Mouse (Mus musculus) stomach, embryonic 15.5 days (tissue): ENCODE data around the gene Terf2. TPM values are rescaled to one million over a fixed set of nuclear protein-coding genes. Genes with fewer than 3 reads are reported as not detected.
"Not testable (repeated sequence)": the region's sequence is repeated elsewhere in the genome, so short reads cannot be mapped to it uniquely, and the experiment has no call there.

Experiments
- ATAC-seq: fragments of 200-750 bp; cut with Nextera tagmentation; 2 replicates; pipeline ENCODE4 v1.8.0; 2017; ENCODE audit warnings: low read depth, moderate number of reproducible peaks, moderate TSS enrichment; ENCODE audit not compliant: insufficient read depth, low FRiP score
- H3K27ac ChIP-seq: fragments of 300-500 bp; sonication (generic); 2 replicates; pipeline ENCODE4 v1.5.1; 2015; ENCODE audit warnings: mild to moderate bottlenecking, inconsistent platforms
- H3K27me3 ChIP-seq: fragments of 300-500 bp; sonication (generic); replicated peaks from 2 replicates; pipeline ENCODE4 v1.6.1; 2015; ENCODE audit warnings: inconsistent platforms
- H3K36me3 ChIP-seq: fragments of 300-500 bp; sonication (generic); 2 replicates; pipeline ENCODE4 v1.6.1; 2015; ENCODE audit warnings: inconsistent platforms
- H3K4me1 ChIP-seq: fragments of 300-500 bp; sonication (generic); 2 replicates; pipeline ENCODE4 v1.6.1; 2015; ENCODE audit warnings: inconsistent platforms
- H3K4me2 ChIP-seq: fragments of 300-500 bp; sonication (generic); 2 replicates; pipeline ENCODE4 v1.6.1; 2015; ENCODE audit warnings: mild to moderate bottlenecking, inconsistent platforms
- H3K4me3 ChIP-seq: fragments of 300-500 bp; sonication (generic); replicated peaks from 2 replicates; pipeline ENCODE4 v1.5.1; 2015; ENCODE audit warnings: inconsistent platforms
- H3K9ac ChIP-seq: fragments of 300-500 bp; sonication (generic); 2 replicates; pipeline ENCODE4 v1.6.1; 2015; ENCODE audit warnings: inconsistent platforms
- H3K9me3 ChIP-seq: fragments of 300-500 bp; sonication (generic); 2 replicates; pipeline ENCODE4 v1.6.1; 2016; ENCODE audit warnings: inconsistent platforms
- WGBS: fragments of 180-500 bp; shearing (Covaris S2); methylation state at CpG from one replicate; pipeline ENCODE4 v1.1.7; 2015; 5-methylcytosine and 5-hydroxymethylcytosine counted together
- polyA plus RNA-seq: library from polyadenylated mRNA; unstranded; fragments of >200 nt; fragmentation: Nextera tagmentation; extraction: Ambion mirVana; gene quantifications from 2 replicates; pipeline ENCODE4 v1.2.1, GENCODE M21; 2015

Gene Terf2
- polyA plus RNA-seq, 1 experiment from 2014 or later: 16.1 TPM

DNA sequence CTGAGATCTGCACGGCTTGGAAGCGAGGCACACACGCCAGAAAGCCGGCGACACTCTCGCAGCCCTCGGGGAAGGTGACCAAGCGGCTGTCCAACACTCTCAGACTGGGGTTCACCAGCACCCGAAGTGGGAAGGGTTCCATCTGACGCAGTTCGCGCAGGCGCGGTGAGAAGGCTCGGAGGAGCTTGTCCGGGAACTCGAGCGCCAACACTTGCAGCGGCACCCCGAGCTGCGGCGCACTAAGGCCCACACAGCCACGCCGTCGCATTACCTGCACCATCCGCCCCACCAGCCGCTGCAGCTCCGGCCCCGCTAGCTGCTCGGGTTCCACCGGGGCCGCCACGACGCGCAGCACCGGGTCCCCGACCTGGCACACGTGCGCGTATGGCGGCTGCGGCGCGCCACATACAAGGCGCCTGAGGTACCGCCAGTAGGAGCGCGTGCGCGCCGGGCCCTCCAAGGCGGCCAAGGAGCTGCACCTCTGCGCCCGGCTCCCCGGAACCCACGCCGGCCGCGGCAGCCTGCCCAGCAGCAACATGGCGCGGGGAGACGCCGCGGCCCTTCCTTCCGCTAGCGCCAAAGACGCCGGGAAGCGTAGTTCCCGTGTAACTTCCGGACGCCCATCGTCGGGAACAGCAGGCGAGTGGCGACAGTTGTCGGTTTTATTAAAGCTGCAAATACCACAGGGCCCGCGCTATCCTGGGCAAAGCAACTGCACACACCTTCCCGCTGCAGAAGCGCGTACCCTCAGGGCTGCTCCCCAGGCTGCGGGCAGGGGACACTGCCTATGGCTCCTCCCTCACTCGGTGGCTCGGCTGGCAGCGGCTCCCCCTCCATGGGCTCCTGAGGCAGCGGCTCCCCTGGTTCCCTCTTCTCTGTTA lies 48.0 kb downstream of the Terf2 start, which contains the start of gene Pdf:
TSS of gene Pdf (minus strand) at position 554 of the 881 bp plus-strand sequence.
- peak within 1 kb of the TSS; percentile 93 for H3K4me2 ChIP-seq
- H3K4me1 ChIP-seq: peaks cover 9% of the 10 kb centered on the region; the same call in 1 of the 2 replicates
- peak; percentile 79 for ATAC-seq
- WGBS: under 1% methylated on average over 87 of the region's 87 CpGs
- H3K27me3 ChIP-seq: no peaks in the 10 kb centered on the region
- peak within 1 kb of the TSS; percentile 94 for H3K27ac ChIP-seq
- H3K36me3 ChIP-seq: peaks cover 64% of the 10 kb centered on the region
- no peaks in the 10 kb centered on the region for H3K9me3 ChIP-seq
- H3K4me3 ChIP-seq: peak within 1 kb of the TSS; percentile 81
- H3K9ac ChIP-seq: peak within 1 kb of the TSS; percentile 80

DNA sequence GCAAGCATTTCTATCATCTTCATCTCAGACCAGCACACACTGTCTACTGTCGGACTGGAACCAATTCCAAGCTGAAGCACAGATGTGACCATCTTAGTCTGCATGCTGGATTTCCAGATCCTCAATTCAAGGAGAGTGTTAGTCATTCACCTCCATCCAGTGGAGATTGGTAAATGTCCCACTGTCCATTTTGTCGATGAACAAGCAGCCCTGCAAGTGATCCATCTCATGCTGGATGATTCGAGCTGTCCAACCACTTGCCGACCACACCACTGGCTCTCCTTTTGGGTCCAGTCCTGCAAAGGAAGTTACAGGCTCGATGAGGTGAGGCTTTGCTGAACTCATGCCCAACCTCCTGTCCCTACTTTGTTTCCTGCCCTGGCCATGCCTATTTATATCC lies 49.4 kb downstream of the Terf2 start:
- Histone ChIP-seq H3K9me3 (no peaks in the 10 kb centered on the region), H3K36me3 (peaks cover 63% of the 10 kb centered on the region), H3K4me1 (peaks cover 9% of the 10 kb centered on the region; the same call in 1 of the 2 replicates), H3K4me2 (0 out of 2 replicates have a peak overlapping the region, but pooled peaks have one; percentile 93), H3K9ac (no peak overlapping the region), H3K27ac (no peak overlapping the region), H3K4me3 (no peak overlapping the region), H3K27me3 (no peaks in the 10 kb centered on the region)
- no peak for ATAC-seq
- WGBS: 79% methylated on average over 5 of the region's 5 CpGs

DNA sequence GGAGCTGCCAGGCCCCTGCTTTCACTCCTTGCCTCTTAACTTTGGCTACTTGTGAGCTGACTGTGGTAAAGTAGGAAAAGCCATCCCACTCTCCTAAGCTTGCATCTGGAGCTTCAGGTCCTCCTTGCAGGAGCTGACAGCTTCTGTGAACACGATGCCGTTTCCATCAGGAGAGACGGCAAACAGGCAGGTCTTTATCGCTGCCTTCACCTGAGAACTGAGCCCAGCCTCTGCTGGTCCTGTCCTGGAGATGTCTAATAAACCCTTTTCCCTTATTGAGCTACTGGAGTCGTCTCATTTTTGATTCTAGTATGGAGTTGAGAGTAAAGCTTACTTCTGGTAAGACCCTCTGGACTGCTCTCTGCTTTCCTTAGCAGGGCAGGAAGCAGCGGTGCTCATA lies 50.9 kb downstream of the Terf2 start:
- peaks cover 64% of the 10 kb centered on the region for H3K36me3 ChIP-seq

DNA sequence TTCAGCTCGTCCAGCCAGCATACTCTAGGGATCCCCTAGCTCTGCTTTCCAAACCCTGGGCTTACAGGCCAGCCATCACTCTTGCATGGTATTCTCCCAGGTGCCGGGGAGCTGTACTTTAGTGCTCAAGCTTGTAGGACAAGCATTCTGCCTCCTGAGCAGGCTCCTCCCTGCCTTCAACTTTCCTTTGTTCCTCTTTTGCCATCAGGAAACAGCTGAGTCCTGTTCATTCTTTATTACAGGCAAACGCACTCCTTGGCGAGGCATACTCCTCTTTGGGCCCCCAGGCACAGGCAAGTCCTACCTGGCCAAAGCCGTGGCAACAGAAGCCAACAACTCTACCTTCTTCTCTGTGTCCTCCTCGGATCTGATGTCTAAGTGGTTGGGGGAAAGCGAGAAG lies 55.7 kb downstream of the Terf2 start:
- no peak overlapping the region for H3K4me3 ChIP-seq
- ATAC-seq: no peak
- no peaks in the 10 kb centered on the region for H3K27me3 ChIP-seq
- H3K9ac ChIP-seq: no peak overlapping the region
- no peaks in the 10 kb centered on the region for H3K4me1 ChIP-seq
- peaks cover 67% of the 10 kb centered on the region for H3K36me3 ChIP-seq
- 77% methylated on average over 7 of the region's 7 CpGs for WGBS
- no peaks in the 10 kb centered on the region for H3K9me3 ChIP-seq
- no peak overlapping the region for H3K27ac ChIP-seq
- H3K4me2 ChIP-seq: no peak overlapping the region

More for the DNA sequence above, 50.9 kb downstream of the Terf2 start:
- no peak overlapping the region for H3K4me3 ChIP-seq
- no peak overlapping the region for H3K4me2 ChIP-seq
- no peaks in the 10 kb centered on the region for H3K9me3 ChIP-seq
- H3K4me1 ChIP-seq: peaks cover 9% of the 10 kb centered on the region; the same call in 1 of the 2 replicates
- no peaks in the 10 kb centered on the region for H3K27me3 ChIP-seq
- 86% methylated on average over 6 of the region's 6 CpGs for WGBS
- no peak overlapping the region for H3K9ac ChIP-seq
- no peak for ATAC-seq
- no peak overlapping the region for H3K27ac ChIP-seq

DNA sequence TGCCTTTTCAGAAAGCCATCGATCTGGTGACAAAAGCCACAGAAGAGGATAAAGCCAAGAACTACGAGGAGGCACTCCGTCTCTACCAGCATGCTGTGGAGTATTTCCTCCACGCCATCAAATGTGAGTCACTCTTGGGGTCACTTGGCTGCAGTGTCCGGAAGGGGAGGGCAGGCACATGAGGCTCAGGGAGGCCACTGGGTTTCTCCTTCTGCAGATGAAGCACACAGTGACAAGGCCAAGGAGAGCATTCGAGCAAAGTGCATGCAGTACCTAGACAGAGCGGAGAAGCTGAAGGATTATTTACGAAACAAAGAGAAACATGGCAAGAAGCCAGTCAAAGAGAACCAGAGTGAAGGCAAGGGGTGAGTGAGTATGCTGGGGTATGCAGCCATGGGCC lies 59.7 kb downstream of the Terf2 start:
- no peak overlapping the region for H3K4me2 ChIP-seq
- H3K36me3 ChIP-seq: peaks cover 29% of the 10 kb centered on the region
- WGBS: 75% methylated on average over 8 of the region's 8 CpGs
- peaks cover 7% of the 10 kb centered on the region for H3K4me1 ChIP-seq
- no peak overlapping the region for H3K27ac ChIP-seq
- H3K9me3 ChIP-seq: no peaks in the 10 kb centered on the region
- no peaks in the 10 kb centered on the region for H3K27me3 ChIP-seq
- H3K9ac ChIP-seq: no peak overlapping the region
- no peak overlapping the region for H3K4me3 ChIP-seq
- ATAC-seq: no peak

DNA sequence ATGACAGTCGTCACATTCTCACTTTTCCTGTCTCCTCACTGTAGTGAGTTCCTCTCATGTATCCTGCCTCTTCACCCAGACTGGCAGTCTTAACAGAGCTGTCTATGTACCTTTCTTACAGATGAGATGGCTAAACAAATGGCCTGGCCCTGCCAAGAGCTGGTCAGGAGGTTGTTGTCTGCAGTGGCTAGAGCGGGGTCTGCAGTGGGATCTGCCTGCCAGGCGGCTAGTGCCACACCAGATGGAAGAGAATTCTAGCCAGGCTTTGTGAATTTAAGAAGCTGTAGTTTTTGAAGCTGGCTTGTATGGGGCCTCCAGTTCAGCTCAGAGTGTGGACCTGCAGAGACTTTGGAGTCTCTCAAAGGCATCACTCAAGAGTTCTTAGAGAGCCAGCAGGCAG lies 60.7 kb downstream of the Terf2 start:
- ATAC-seq: no peak
- Histone ChIP-seq H3K4me3 (no peak overlapping the region), H3K27me3 (no peaks in the 10 kb centered on the region), H3K27ac (no peak overlapping the region), H3K9ac (no peak overlapping the region), H3K4me2 (no peak overlapping the region), H3K4me1 (peaks cover 7% of the 10 kb centered on the region), H3K36me3 (peaks cover 21% of the 10 kb centered on the region), H3K9me3 (no peaks in the 10 kb centered on the region)
- 85% methylated on average over 3 of the region's 3 CpGs for WGBS

DNA sequence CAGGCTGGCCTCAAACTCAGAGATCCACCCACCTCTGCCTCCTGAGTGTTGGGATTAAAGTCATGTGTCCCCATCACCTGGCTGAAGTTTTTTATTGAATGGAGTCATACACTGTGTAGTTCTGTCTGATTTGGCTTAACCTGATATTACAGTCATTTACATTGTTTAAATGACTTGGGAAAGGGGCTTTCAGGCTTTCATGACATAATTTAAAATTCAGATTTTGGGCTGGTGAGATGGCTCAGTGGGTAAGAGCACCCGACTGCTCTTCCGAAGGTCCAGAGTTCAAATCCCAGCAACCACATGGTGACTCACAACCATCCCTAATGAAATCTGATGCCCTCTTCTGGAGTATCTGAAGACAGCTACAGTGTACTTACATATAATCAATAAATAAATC lies 62.7 kb downstream of the Terf2 start:
- 92% methylated on average over 2 of the region's 2 CpGs for WGBS
- H3K9ac ChIP-seq, ATAC-seq, H3K27me3 ChIP-seq, H3K36me3 ChIP-seq, H3K9me3 ChIP-seq, H3K4me2 ChIP-seq, H3K27ac ChIP-seq, H3K4me1 ChIP-seq, H3K4me3 ChIP-seq: not testable (repeated sequence)

DNA sequence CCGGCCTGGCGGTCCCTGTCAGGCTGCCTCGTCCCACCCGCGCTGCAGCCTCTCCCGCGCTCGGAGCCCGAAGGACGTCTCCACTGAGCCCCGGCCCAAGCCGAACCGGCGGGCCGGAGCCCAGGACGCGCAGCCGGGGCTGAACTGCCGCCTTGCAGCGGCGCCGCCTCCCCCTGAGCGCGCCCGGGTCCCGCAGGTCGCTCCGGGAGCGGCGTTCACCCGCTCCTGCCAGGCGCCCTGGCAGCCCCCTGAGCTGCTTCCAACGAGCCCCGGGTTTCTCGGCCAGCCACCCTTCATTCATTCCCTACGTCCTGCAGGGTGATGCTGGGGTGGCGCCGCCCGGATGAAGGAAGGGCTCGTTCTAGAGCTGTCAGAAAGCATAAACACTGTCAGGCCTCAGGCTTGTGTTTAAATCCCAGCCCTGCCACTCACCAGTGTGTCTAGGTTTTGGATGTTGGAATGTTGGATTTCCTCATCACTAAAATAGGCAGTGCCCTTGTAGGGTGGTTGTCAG lies 64.7 kb downstream of the Terf2 start:
- no peaks in the 10 kb centered on the region for H3K27me3 ChIP-seq
- ATAC-seq: peak; percentile 20; the same call in 1 of the 2 replicates
- H3K4me2 ChIP-seq: peak overlapping the region; percentile 55
- peak overlapping the region; percentile 98 for H3K4me3 ChIP-seq
- no peaks in the 10 kb centered on the region for H3K9me3 ChIP-seq
- H3K36me3 ChIP-seq: no peaks in the 10 kb centered on the region
- peak overlapping the region; percentile 94 for H3K9ac ChIP-seq
- peaks cover 7% of the 10 kb centered on the region for H3K4me1 ChIP-seq
- WGBS: under 1% methylated on average over 39 of the region's 40 CpGs
- peak overlapping the region; percentile 86 for H3K27ac ChIP-seq

DNA sequence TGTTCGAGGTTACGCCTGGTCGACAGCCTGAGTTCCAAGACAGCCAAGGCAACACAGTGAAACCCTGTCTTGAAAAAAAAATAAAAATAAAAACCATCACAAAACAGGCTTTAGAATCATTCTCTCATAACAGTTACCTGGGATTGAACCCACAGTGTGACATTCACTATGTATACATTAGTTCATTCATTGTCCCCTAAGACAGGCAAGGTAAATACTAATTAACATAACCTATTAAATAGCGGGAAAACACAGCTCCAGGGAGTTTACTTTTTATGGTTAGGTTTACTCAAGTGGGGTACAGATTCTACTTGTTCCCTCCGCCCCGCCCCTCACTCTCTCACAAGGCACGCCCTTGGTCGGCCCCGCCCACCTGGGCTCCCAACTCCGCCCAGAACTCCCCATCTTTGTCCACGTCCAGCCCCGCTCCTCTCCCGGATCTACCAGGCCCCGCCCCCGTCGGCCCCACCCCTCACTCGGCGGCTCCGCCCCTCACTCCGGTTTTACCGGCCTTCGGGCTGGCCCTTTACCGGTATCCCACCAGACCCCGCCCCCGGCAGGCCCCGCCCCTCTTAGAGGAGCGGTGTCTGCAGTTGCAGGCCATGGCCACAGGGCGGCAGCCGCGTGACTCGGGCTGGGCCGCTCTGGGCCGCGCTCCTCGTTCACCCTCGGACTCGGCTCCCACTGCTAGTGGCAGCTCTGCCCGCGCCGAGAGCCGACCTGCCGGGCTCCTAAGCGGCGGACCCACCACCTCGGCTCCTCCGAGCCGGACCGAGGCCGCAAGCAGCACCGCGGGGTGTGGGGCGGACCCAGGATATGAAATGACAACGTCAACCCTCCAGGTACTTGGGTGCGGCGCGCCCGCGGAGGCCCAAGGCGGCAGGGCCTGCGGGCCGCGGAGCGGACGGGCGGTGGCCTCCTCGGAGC lies 65.4 kb downstream of the Terf2 start, which contains the start of gene Vps4a:
TSS of gene Vps4a (plus strand) at position 573 of the 927 bp plus-strand sequence.
- WGBS: 4% methylated on average over 65 of the region's 66 CpGs
- Histone ChIP-seq H3K9me3 (no peaks in the 10 kb centered on the region), H3K4me1 (peaks cover 7% of the 10 kb centered on the region), H3K27me3 (no peaks in the 10 kb centered on the region), H3K27ac (peak within 1 kb of the TSS; percentile 86), H3K9ac (peak within 1 kb of the TSS; percentile 94), H3K36me3 (no peaks in the 10 kb centered on the region), H3K4me2 (peak within 1 kb of the TSS; percentile 55), H3K4me3 (peak within 1 kb of the TSS; percentile 98)
- peak; percentile 95 for ATAC-seq

DNA sequence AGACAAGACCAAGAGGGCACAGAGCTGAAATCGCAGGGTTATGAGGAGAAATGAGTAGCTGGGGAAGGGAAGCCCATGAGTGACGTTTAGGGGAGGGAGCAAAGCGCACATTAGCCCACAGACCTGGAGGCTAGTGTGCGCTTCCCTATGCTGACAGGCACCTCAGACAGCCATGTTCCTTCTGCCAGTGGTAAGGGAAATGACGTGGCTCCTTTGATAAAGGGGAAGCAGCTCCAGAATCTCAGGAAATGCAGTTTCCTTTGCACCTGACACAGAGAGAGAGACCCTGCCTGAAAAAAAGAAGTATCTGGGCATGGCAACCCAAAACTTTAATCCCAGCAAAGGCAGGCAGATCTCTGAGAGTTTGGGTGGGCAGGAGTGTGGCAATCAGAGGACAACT lies 66.3 kb downstream of the Terf2 start:
- no peak overlapping the region for H3K9ac ChIP-seq
- 61% methylated on average over 5 of the region's 5 CpGs for WGBS
- H3K4me3 ChIP-seq: no peak overlapping the region
- no peak overlapping the region for H3K27ac ChIP-seq
- no peak for ATAC-seq
- H3K9me3 ChIP-seq: no peaks in the 10 kb centered on the region
- H3K4me2 ChIP-seq: no peak overlapping the region
- H3K36me3 ChIP-seq: no peaks in the 10 kb centered on the region
- H3K4me1 ChIP-seq: peaks cover 7% of the 10 kb centered on the region
- H3K27me3 ChIP-seq: no peaks in the 10 kb centered on the region

DNA sequence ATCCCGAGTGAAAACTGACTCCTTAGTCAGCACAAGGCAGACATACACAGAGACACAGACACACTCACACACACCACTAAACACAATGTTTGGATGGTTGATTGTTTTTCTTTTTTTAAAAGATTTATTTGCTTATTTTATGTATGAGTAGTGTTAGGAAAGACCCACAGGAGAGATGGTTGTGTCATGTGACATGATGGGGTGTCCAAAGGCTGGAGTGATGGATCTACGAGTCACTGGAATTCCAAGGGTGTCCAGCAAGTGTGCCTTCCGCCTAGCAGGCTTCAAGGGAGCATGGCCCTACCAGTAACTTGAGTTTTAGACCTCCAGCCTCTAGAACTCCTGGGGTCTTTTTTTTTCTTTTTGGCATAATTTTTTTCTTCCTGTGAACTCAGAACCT lies 67.0 kb downstream of the Terf2 start:
- Histone ChIP-seq H3K9me3 (no peaks in the 10 kb centered on the region), H3K27me3 (no peaks in the 10 kb centered on the region), H3K4me1 (peaks cover 7% of the 10 kb centered on the region), H3K4me2 (no peak overlapping the region), H3K27ac (no peak overlapping the region), H3K36me3 (no peaks in the 10 kb centered on the region), H3K9ac (no peak overlapping the region), H3K4me3 (no peak overlapping the region)
- no peak for ATAC-seq
- 72% methylated on average over 3 of the region's 3 CpGs for WGBS
